Mouse (Mus musculus) forebrain, postnatal 0 days (tissue): ENCODE data around the gene Pdgfc. TPM values are rescaled to one million over a fixed set of nuclear protein-coding genes. Genes with fewer than 3 reads are reported as not detected.

ENCODE experiments used
- ATAC-seq: fragments of 200-750 bp; cut with Nextera tagmentation; 2 replicates; pipeline ENCODE4 v1.8.0; 2017; ENCODE audit warnings: mild to moderate bottlenecking, moderate library complexity
- DNase-seq: peaks from one replicate; pipeline ENCODE4 v3.0.0-alpha.2; 2015
- H3K27ac ChIP-seq: fragments of 300-500 bp; sonication (generic); 2 replicates; pipeline ENCODE4 v1.5.1; 2014; ENCODE audit warnings: low read depth, mild to moderate bottlenecking, antibody characterized with exemption, low read length, moderate library complexity, mixed read lengths
- H3K27me3 ChIP-seq: fragments of 300-500 bp; sonication (generic); 2 replicates; pipeline ENCODE4 v1.6.1; 2014; ENCODE audit warnings: mild to moderate bottlenecking, low read length, mixed read lengths; ENCODE audit not compliant: insufficient read depth
- H3K36me3 ChIP-seq: fragments of 300-500 bp; sonication (generic); 2 replicates; pipeline ENCODE4 v1.6.1; 2014; ENCODE audit warnings: mild to moderate bottlenecking, moderate library complexity; ENCODE audit not compliant: insufficient read depth
- H3K4me1 ChIP-seq: fragments of 300-500 bp; sonication (generic); 2 replicates; pipeline ENCODE4 v1.6.1; 2014; ENCODE audit warnings: antibody characterized with exemption; ENCODE audit not compliant: insufficient read depth
- H3K4me2 ChIP-seq: fragments of 300-500 bp; sonication (generic); 2 replicates; pipeline ENCODE4 v1.6.1; 2014; ENCODE audit warnings: low read depth, mild to moderate bottlenecking, moderate library complexity
- H3K4me3 ChIP-seq: fragments of 300-500 bp; sonication (generic); 2 replicates; pipeline ENCODE4 v1.5.1; 2014; ENCODE audit warnings: low read depth, low read length, mixed read lengths
- H3K9ac ChIP-seq: fragments of 300-500 bp; sonication (generic); 2 replicates; pipeline ENCODE4 v1.6.1; 2014; ENCODE audit warnings: mild to moderate bottlenecking
- H3K9me3 ChIP-seq: fragments of 300-500 bp; sonication (generic); 2 replicates; pipeline ENCODE4 v1.6.1; 2016; ENCODE audit warnings: low read length
- CTCF ChIP-seq: sonication (generic); IDR thresholded peaks from 2 replicates; pipeline ENCODE4 v1.5.1; 2016; ENCODE audit warnings: antibody characterized with exemption, control low read depth, low read depth
- WGBS: fragments of 180-500 bp; shearing (Covaris S2); extraction: QIAGEN DNeasy Blood & Tissue Kit; methylation state at CpG from one replicate; pipeline ENCODE4 v1.1.7; 2014; 5-methylcytosine and 5-hydroxymethylcytosine counted together
- polyA plus RNA-seq: library from polyadenylated mRNA; unstranded; fragments of >200 nt; fragmentation: Nextera tagmentation; extraction: Ambion mirVana; gene quantifications from 2 replicates; pipeline ENCODE4 v1.2.1, GENCODE M21; 2015
- total RNA-seq: library from RNA; depleted of rRNA; stranded (reverse); fragments of >200 nt; gene quantifications from 2 replicates; pipeline ENCODE4 v1.2.3, GENCODE M21; 2014; rRNA removed

The Pdgfc gene
- total and polyA plus RNA-seq, 2 experiments from 2014 or later, result 4.8 to 6.3 TPM

- 41% methylated on average over 4 of the region's 4 CpGs for WGBS
- H3K36me3 ChIP-seq, result no peaks in the 10 kb centered on the region
- no peak for DNase-seq
- H3K9ac ChIP-seq, result no peak overlapping the region
- no peaks in the 10 kb centered on the region for H3K9me3 ChIP-seq
- no peak overlapping the region for H3K4me3 ChIP-seq
- no peak for ATAC-seq
- H3K4me2 ChIP-seq, result no peak overlapping the region
- H3K4me1 ChIP-seq, result no peaks in the 10 kb centered on the region
- TF ChIP-seq CTCF, result no peak
- no peaks in the 10 kb centered on the region for H3K27me3 ChIP-seq
- H3K27ac ChIP-seq, result no peak overlapping the region
Observed at GRCm38 (mm10) chr3:81215547-81216118, 179.4 kb downstream of the Pdgfc start.

- 75% methylated on average over 4 of the region's 4 CpGs for WGBS
- DNase-seq (no peak), ATAC-seq (no peak)
- Histone ChIP-seq H3K4me1 (no peaks in the 10 kb centered on the region), H3K4me2 (no peak overlapping the region), H3K9me3 (no peaks in the 10 kb centered on the region), H3K27me3 (no peaks in the 10 kb centered on the region), H3K27ac (no peak overlapping the region), H3K4me3 (no peak overlapping the region), H3K9ac (no peak overlapping the region), H3K36me3 (no peaks in the 10 kb centered on the region)
- no peak for TF ChIP-seq CTCF
Observed at GRCm38 (mm10) chr3:81221682-81222081, 185.5 kb downstream of the Pdgfc start.

- H3K36me3 ChIP-seq, result no peaks in the 10 kb centered on the region
- DNase-seq (no peak), ATAC-seq (no peak)
- H3K4me2 ChIP-seq, result no peak overlapping the region
- no peak overlapping the region for H3K9ac ChIP-seq
- no peak for TF ChIP-seq CTCF
- H3K27me3 ChIP-seq, result no peaks in the 10 kb centered on the region
- H3K9me3 ChIP-seq, result no peaks in the 10 kb centered on the region
- no peaks in the 10 kb centered on the region for H3K4me1 ChIP-seq
- no peak overlapping the region for H3K4me3 ChIP-seq
- 57% methylated on average over 4 of the region's 4 CpGs for WGBS
- H3K27ac ChIP-seq, result no peak overlapping the region
Observed at GRCm38 (mm10) chr3:81228344-81228743, 192.1 kb downstream of the Pdgfc start.

- H3K4me1 ChIP-seq, result no peaks in the 10 kb centered on the region
- H3K4me3 ChIP-seq, result no peak overlapping the region
- ATAC-seq (no peak), DNase-seq (no peak)
- H3K27me3 ChIP-seq, result no peaks in the 10 kb centered on the region
- no peak overlapping the region for H3K4me2 ChIP-seq
- H3K27ac ChIP-seq, result no peak overlapping the region
- no peak overlapping the region for H3K9ac ChIP-seq
- 28% methylated on average over 7 of the region's 7 CpGs for whole genome bisulfite sequencing
- no peak for TF ChIP-seq CTCF
- H3K9me3 ChIP-seq, result no peaks in the 10 kb centered on the region
- H3K36me3 ChIP-seq, result no peaks in the 10 kb centered on the region
Observed at GRCm38 (mm10) chr3:81242697-81243590, 206.7 kb downstream of the Pdgfc start.

- Histone ChIP-seq H3K9ac (no peak overlapping the region), H3K9me3 (no peaks in the 10 kb centered on the region), H3K4me1 (no peaks in the 10 kb centered on the region), H3K4me2 (no peak overlapping the region), H3K27me3 (no peaks in the 10 kb centered on the region), H3K27ac (no peak overlapping the region), H3K36me3 (no peaks in the 10 kb centered on the region), H3K4me3 (no peak overlapping the region)
- TF ChIP-seq CTCF, result no peak
- ATAC-seq (no peak), DNase-seq (no peak)
- 71% methylated on average over 6 of the region's 6 CpGs for WGBS
Observed at GRCm38 (mm10) chr3:81243591-81243990, 207.4 kb downstream of the Pdgfc start.

DNA sequence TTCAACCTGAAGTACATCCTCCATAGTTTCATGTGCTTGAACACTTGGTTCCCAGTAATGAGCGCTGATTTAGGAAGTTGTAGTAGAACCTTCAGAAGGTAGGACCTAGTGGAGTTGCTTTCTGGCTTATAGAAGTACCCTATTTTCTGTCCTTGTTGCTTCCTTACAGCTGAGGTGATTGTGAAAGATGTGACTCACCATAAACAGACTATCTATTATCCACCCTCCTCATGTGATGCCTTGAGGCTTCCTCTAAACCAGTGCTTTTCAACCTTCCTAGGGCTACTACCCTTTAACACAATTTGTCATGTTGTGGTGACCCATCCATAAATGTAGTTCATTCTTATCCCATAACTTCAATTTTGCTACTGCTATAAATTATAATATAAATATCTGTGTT lies 226.6 kb downstream of the Pdgfc start:
- Histone ChIP-seq H3K36me3 (no peaks in the 10 kb centered on the region), H3K4me3 (no peak overlapping the region), H3K4me2 (no peak overlapping the region), H3K9me3 (no peaks in the 10 kb centered on the region), H3K4me1 (no peaks in the 10 kb centered on the region), H3K9ac (no peak overlapping the region), H3K27ac (no peak overlapping the region), H3K27me3 (no peaks in the 10 kb centered on the region)
- TF ChIP-seq CTCF, result no peak
- DNase-seq (no peak), ATAC-seq (no peak)
- WGBS, result 100% methylated on average over 1 of the region's 1 CpGs

Other genes starting within 250 kb of the Pdgfc start
- gene Gria2, start 233.6 kb upstream of the Pdgfc start, total RNA-seq, result 281 and 308 TPM in 2 replicates
- gene Gria2, start 233.6 kb upstream of the Pdgfc start, polyA plus RNA-seq, result 101 and 159 TPM in 2 replicates
- gene Glrb, start 122.8 kb upstream of the Pdgfc start, total RNA-seq, result 79.4 and 99.6 TPM in 2 replicates
- 51.1 and 56.9 TPM in 2 replicates for gene Glrb, start 122.8 kb upstream of the Pdgfc start, polyA plus RNA-seq